Mouse (Mus musculus): ENCODE data around the gene Irf1. TPM values are rescaled to one million over a fixed set of nuclear protein-coding genes. Genes with fewer than 3 reads are reported as not detected.

Gene Irf1
- polyA plus RNA-seq, 1 experiment: 35.5 TPM

DNA sequence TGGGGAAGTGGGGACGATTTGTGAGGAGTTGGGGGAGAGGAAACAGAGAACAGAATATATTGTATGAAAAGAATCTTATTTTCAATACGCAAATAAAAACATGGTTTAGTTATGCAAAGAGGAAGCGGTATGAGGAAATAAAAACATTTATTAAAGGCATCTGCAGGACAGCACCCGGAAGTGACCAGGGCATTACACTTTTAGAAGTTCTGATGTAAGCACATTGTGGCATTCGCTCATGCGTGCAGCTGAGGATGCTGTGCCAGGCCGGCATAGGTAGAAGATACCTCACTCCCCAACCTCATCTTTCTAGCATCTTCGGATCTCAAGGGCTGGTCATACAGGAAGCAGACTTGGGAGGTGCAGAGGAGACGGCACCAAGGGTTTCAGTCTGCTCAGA is 13.5 kb downstream of the Irf1 start:
- WGBS: 45% methylated on average over 9 of the region's 9 CpGs
- 0 out of 2 replicates have a peak, but pooled peaks cover 9% of the 10 kb centered on the region for H3K4me1 ChIP-seq (ENCODE audit: control insufficient read depth, insufficient read depth, low read length)

DNA sequence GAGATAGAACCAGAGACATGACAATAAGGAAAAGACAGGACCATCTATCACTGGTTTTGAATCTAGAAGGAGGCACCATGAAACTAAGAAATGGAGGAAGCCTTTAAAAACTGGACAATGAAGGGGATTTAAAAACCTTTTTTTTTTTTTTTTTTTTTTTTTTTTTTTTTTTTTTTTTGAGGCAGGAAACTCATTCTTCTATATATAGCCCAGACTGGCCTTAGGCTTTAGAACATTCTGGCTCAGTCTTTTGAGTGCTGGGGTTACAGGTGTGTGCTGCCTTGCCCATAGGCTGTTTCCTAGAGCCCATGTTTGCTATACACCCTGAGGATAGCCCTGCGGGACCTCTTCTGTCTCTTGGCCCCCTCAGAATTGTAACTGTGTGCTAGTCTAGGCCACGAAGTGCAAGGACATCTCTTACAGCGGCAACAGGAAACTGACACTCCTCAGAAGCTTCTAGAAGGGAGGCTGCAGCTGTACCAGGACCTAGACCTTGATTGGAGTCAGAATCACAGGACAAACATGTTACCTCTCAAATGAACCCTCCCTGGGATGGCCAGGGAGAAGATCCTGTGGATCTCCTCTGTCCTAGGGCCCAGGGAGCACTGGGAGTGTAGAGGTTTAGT is 15.6 kb downstream of the Irf1 start:
- Histone ChIP-seq H3K27ac (ENCODE audit: insufficient read depth, low read depth, low read length) (peak overlapping the region; percentile 94), H3K27me3 (replicated peaks; ENCODE audit: control insufficient read depth, insufficient read depth, low read length) (no peaks in the 10 kb centered on the region), H3K36me3 (ENCODE audit: control insufficient read depth, insufficient read depth, low read length) (no peaks in the 10 kb centered on the region), H3K4me3 (ENCODE audit: insufficient read depth, low read depth, low read length) (no peak overlapping the region), H3K4me1 (ENCODE audit: control insufficient read depth, insufficient read depth, low read length) (0 out of 2 replicates have a peak, but pooled peaks cover 9% of the 10 kb centered on the region)
- DNase-seq: no peak
- TF ChIP-seq CTCF (conservative IDR thresholded peaks at IDR 0.05; ENCODE audit: insufficient read depth, insufficient read length, low read depth, low read length) (no peak), POLR2A (IDR thresholded peaks at IDR 0.05; ENCODE audit: low read depth, low read length) (no peak)
- WGBS: 80% methylated on average over 3 of the region's 3 CpGs

More for the DNA sequence above, 13.5 kb downstream of the Irf1 start:
- Histone ChIP-seq H3K4me3 (ENCODE audit: insufficient read depth, low read depth, low read length) (no peak overlapping the region), H3K27me3 (replicated peaks; ENCODE audit: control insufficient read depth, insufficient read depth, low read length) (no peaks in the 10 kb centered on the region), H3K27ac (ENCODE audit: insufficient read depth, low read depth, low read length) (peak overlapping the region; percentile 39), H3K36me3 (ENCODE audit: control insufficient read depth, insufficient read depth, low read length) (no peaks in the 10 kb centered on the region)
- no peak for TF ChIP-seq CTCF (conservative IDR thresholded peaks at IDR 0.05; ENCODE audit: insufficient read depth, insufficient read length, low read depth, low read length)
- no peak for TF ChIP-seq POLR2A (IDR thresholded peaks at IDR 0.05; ENCODE audit: low read depth, low read length)
- no peak for DNase-seq

DNA sequence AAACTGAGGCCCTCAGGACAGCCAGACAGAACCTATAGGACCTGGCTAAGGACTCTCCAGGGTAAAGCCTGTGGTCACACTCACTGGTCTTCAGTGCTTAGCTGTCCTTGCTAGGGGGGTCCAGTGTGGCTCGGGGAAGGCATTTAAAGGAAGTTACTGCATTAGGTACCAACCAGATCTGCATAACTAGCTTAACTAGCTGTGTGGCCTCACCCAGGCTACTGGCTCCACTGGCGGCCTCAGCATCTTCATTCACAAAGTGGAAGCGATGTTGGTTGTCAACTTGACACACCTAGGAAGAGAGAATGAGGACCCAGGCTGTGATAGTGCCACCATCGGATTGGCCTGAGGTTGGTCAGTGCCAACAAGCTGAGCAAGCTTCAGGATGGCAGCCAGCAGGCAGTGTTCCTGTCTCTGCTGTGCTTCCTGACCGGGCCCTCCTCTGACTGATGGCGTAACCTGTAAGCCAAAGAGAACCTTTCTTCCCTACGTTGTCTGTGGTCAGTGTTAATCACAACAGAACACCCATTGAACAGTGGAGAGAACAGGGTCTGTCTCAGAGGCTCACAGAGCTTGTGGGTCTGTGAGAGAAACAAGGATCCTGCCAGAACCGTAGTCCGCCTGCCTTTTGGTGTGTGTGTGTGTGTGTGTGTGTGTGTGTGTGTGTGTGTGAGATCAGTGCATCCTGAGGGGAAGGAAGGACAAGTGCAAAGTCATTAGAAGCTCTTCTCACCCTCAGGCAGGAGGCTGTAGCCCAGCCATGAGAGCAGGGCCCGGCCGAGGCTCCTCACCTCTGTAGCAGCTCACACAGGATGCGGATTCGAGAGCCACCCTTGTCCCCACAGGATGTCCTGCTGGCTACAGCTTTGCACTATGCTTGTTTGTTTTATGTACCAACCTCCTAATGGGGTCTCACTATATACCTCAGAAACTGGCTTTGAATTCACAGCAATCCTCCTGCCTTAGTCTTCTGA is 16.5 kb downstream of the Irf1 start:
- peak; percentile 44 for DNase-seq

DNA sequence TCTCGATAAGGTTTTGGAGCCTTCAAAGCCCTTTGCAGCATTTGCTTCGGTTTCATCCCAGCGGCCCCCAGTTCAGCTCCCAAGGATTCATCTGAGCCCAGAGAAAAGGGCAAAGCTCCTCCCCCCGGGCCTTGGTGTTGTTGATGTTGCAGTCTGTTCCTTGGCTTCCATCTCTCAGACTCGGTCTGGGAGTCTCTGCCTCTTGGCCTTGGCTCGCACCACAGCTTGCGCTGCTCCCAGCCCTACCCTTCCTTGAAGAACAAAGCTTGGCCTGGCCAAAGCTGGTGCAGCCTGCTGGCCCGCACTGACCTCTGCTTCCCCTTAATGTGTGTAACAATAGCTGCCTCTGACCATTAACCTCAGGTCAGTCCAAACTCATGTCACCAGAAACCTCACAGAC is 18.4 kb downstream of the Irf1 start:
- Histone ChIP-seq H3K36me3 (ENCODE audit: control insufficient read depth, insufficient read depth, low read length) (no peaks in the 10 kb centered on the region), H3K27ac (ENCODE audit: insufficient read depth, low read depth, low read length) (peak overlapping the region; percentile 26), H3K27me3 (replicated peaks; ENCODE audit: control insufficient read depth, insufficient read depth, low read length) (no peaks in the 10 kb centered on the region), H3K4me1 (ENCODE audit: control insufficient read depth, insufficient read depth, low read length) (0 out of 2 replicates have a peak, but pooled peaks cover 6% of the 10 kb centered on the region), H3K4me3 (ENCODE audit: insufficient read depth, low read depth, low read length) (no peak overlapping the region)
- no peak for TF ChIP-seq POLR2A (IDR thresholded peaks at IDR 0.05; ENCODE audit: low read depth, low read length)
- TF ChIP-seq CTCF (conservative IDR thresholded peaks at IDR 0.05; ENCODE audit: insufficient read depth, insufficient read length, low read depth, low read length): no peak
- WGBS: 71% methylated on average over 8 of the region's 8 CpGs
- DNase-seq: peak; percentile 86

More for the DNA sequence above, 16.5 kb downstream of the Irf1 start:
- H3K4me1 ChIP-seq (ENCODE audit: control insufficient read depth, insufficient read depth, low read length): 0 out of 2 replicates have a peak, but pooled peaks cover 8% of the 10 kb centered on the region
- peak overlapping the region; percentile 94 for H3K27ac ChIP-seq (ENCODE audit: insufficient read depth, low read depth, low read length)
- no peak; the same call in 1 of the 2 replicates for TF ChIP-seq CTCF (conservative IDR thresholded peaks at IDR 0.05; ENCODE audit: insufficient read depth, insufficient read length, low read depth, low read length)
- H3K36me3 ChIP-seq (ENCODE audit: control insufficient read depth, insufficient read depth, low read length): no peaks in the 10 kb centered on the region
- 76% methylated on average over 13 of the region's 13 CpGs for WGBS
- no peaks in the 10 kb centered on the region for H3K27me3 ChIP-seq (replicated peaks; ENCODE audit: control insufficient read depth, insufficient read depth, low read length)
- no peak overlapping the region for H3K4me3 ChIP-seq (ENCODE audit: insufficient read depth, low read depth, low read length)

DNA sequence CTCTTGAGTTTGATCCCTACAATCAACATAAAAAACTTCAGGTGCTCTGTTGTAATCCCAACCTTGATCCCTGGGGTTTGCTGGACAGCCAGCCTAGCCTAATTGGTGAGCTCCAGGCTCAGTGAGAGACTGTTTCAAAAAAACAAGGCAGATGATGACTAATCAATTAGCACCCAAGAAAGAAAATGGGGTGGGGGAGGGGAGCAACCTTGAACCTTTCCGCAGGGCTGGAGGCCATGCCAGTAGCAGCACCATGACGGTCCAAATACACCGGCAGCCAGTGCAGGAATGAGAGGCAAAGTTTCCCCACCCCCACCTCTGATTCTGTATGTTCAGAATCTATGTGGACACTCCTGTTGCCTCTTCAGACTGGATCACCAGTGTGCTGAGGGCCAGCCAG is 19.5 kb downstream of the Irf1 start:
- TF ChIP-seq CTCF (conservative IDR thresholded peaks at IDR 0.05; ENCODE audit: insufficient read depth, insufficient read length, low read depth, low read length): no peak
- no peak for TF ChIP-seq POLR2A (IDR thresholded peaks at IDR 0.05; ENCODE audit: low read depth, low read length)
- H3K36me3 ChIP-seq (ENCODE audit: control insufficient read depth, insufficient read depth, low read length): no peaks in the 10 kb centered on the region
- DNase-seq: no peak
- no peak overlapping the region for H3K27ac ChIP-seq (ENCODE audit: insufficient read depth, low read depth, low read length)
- H3K4me1 ChIP-seq (ENCODE audit: control insufficient read depth, insufficient read depth, low read length): peaks cover 1% of the 10 kb centered on the region; the same call in 1 of the 2 replicates
- H3K27me3 ChIP-seq (replicated peaks; ENCODE audit: control insufficient read depth, insufficient read depth, low read length): no peaks in the 10 kb centered on the region
- 70% methylated on average over 3 of the region's 3 CpGs for WGBS
- no peak overlapping the region for H3K4me3 ChIP-seq (ENCODE audit: insufficient read depth, low read depth, low read length)

DNA sequence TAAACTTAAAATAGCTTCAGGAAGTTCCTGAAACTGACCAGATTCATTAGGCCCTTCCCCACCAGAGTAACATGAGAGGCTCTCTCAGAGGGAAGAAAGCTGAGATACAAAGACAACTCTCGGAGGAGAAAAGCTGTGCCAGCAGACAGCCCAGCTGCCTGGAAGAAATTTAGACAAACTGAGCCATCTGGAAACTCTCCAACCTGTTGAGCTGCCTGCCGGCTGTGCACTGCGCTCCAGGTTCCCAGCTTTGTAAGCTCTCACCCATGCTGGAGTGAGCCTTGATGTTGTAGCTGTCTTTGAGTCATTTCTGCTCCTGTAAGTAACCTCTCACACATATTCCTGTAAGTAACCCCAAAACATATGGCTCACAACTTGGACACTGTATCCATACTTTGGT is 23.2 kb downstream of the Irf1 start:
- H3K4me1 ChIP-seq (ENCODE audit: control insufficient read depth, insufficient read depth, low read length): peaks cover 28% of the 10 kb centered on the region
- no peak overlapping the region for H3K4me3 ChIP-seq (ENCODE audit: insufficient read depth, low read depth, low read length)
- WGBS: 85% methylated on average over 3 of the region's 3 CpGs
- DNase-seq: no peak
- TF ChIP-seq CTCF (conservative IDR thresholded peaks at IDR 0.05; ENCODE audit: insufficient read depth, insufficient read length, low read depth, low read length) (no peak), POLR2A (IDR thresholded peaks at IDR 0.05; ENCODE audit: low read depth, low read length) (no peak)
- H3K27me3 ChIP-seq (replicated peaks; ENCODE audit: control insufficient read depth, insufficient read depth, low read length): no peaks in the 10 kb centered on the region
- H3K36me3 ChIP-seq (ENCODE audit: control insufficient read depth, insufficient read depth, low read length): no peaks in the 10 kb centered on the region
- H3K27ac ChIP-seq (ENCODE audit: insufficient read depth, low read depth, low read length): no peak overlapping the region

DNA sequence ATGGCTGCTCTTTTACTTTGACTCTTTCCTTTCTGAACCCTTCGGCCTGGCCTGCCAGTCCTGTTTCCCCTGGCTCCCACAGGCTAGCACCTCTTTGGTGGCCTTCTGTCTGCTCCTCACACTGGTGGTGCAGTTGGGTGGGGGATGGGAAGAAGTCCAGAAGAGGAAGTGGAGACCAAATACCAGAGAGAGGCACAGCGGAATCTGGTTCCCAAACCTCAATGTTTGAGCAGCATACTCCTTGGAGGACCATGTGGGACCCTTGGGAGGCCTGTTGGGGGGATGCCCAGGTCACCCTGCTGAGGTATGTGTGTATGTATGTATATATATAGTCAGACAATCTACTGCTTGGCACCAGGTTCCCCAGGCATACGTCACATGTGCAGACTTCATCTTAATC is 24.2 kb downstream of the Irf1 start:
- peaks cover 28% of the 10 kb centered on the region for H3K4me1 ChIP-seq (ENCODE audit: control insufficient read depth, insufficient read depth, low read length)
- no peak for DNase-seq
- H3K4me3 ChIP-seq (ENCODE audit: insufficient read depth, low read depth, low read length): no peak overlapping the region
- H3K27me3 ChIP-seq (replicated peaks; ENCODE audit: control insufficient read depth, insufficient read depth, low read length): no peaks in the 10 kb centered on the region
- H3K36me3 ChIP-seq (ENCODE audit: control insufficient read depth, insufficient read depth, low read length): no peaks in the 10 kb centered on the region
- TF ChIP-seq POLR2A (IDR thresholded peaks at IDR 0.05; ENCODE audit: low read depth, low read length): no peak
- no peak for TF ChIP-seq CTCF (conservative IDR thresholded peaks at IDR 0.05; ENCODE audit: insufficient read depth, insufficient read length, low read depth, low read length)
- peak overlapping the region; percentile 14; the same call in 1 of the 2 replicates for H3K27ac ChIP-seq (ENCODE audit: insufficient read depth, low read depth, low read length)
- 72% methylated on average over 3 of the region's 3 CpGs for WGBS

All from kidney, adult 2 months (tissue).